Mouse (Mus musculus): Measurements from ENCODE around the gene Plac8. TPM values are rescaled to one million over a fixed set of nuclear protein-coding genes. Genes with fewer than 3 reads are reported as not detected.

Gene Plac8
- total RNA-seq, 2 experiments from 2014 or later: not detected

DNA sequence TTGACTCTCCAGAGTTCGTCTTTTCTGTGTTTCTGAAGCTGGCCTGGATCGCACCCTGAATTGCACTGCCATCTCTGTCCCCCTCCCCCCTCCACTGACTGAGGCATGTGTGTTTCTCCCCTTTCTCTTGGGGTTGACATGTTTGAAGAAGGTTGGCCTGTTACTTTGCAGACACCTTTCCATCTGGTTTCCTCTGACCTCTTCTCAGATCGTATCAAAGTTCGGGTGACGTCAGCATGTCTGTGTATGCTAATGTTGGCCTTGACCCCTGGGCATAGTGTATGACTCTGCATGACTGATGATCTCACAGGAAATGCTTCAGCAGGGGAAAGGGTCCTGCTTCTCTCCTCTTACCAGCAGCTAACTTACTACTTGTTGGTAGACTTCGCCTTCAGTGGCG lies 11.0 kb upstream of the Plac8 start:
- DNase-seq (ENCODE audit: extremely low spot score in 1 of 2, low spot score in 2 of 2): no peak
- intact Hi-C loops (cut with DNase I): no loop called here

DNA sequence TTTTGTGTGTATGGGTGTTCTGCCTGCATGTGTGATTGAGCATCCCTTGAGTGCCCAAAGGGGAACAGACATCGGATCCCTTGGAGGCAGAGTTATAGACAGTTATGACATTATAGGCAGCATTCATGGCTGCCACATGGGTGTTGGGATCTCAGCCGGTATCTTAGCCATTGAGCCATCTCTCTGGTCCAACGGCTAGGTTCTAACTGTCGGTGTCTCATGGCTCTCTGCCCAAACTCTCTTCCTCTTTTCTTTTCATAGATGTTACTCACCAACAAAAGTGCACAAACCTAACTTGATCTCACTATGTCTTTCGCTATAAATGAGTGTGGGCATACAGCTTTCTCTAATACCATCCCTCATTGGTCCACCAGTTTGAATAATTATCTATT lies 10.4 kb upstream of the Plac8 start:
- intact Hi-C loops (cut with DNase I): no loop called here
- DNase-seq (ENCODE audit: extremely low spot score in 1 of 2, low spot score in 2 of 2): no peak

DNA sequence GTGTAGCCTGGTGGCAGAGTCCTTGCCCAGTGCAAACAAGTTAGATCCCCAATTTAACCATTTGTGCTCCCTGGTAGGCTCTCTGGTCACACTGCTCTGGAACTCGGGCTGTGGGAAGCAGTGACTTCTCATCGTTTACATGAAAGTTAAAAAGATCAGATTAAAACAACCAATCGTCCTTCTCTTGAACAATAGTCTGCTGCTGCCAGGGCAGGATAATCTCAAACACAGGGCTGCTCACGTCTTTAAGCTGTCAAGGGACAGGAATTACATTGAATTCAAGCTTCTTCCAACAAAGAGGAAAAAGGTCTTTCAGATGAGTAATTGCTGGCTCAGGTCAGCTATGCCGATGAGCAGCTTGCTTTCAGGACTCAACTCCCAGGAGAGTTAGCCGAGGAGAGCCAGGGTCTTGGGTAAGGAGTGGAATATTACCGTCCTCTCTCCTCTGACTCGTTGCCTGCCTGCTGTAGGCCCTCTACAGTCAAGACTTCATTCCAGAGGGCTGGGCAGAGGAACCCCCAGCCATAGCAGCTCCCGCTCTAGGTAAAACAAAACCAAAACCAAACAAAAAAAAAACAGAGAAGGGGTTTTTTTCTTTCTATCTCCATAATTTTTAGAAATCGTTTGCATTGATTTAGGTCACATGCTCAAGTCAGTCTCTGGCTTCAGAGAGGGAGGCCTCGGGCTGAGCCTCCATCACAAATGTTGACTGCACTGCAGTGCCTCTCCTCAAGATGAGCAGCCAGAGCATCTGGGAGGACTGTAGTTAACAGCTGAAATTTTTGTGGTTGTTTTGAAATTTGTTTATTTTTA lies 9.8 kb upstream of the Plac8 start:
- intact Hi-C loops (cut with DNase I): no loop called here
- no peak for DNase-seq (ENCODE audit: extremely low spot score in 1 of 2, low spot score in 2 of 2)

DNA sequence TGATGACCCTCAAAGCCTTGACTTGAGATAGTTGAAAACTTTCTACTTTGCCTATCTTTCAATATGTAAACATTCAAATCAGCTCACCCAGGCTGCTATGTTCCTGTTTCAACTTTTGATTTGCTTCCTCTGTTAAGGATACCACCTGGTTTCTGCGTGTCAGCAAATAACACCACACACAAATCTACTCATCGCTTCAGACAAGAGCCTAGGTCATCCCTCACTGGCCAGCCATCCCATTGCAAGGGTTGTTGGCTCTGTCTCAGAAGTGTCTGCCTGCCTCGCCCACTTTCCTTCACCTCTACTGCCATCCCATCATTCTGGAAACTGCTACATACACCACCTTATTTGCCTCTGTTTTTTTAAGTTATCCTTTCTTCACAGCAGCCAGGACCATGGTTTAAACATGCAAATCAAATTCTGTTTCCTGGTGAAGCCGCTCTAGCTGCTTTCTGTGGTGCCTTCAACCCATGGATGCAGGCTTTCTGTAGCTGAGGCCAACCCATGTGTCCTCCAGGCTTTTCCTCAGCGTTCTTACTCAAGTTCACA lies 6.9 kb upstream of the Plac8 start:
- no peak for DNase-seq (ENCODE audit: extremely low spot score in 1 of 2, low spot score in 2 of 2)
- intact Hi-C loops (cut with DNase I): no loop called here

DNA sequence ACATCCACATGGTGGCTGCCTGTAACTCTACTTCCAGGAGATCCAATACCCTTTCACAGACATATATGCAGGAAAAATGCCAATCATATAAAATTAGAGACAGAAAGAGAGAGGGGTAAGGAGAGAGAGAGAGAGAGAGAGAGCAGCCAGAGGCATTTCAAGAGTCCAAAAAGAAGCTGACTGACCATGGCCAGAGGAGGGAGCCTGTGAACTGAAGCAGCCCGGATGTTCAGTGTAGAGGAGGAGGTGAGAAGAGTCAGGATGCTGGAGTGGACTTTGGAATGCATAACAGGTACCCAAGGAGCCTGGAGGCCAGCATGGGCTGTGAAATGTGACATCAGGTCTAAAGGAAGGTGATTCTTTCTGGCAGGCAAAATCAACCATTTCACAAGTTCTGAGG lies 2.7 kb upstream of the Plac8 start:
- intact Hi-C loops (cut with DNase I): no loop called here
- DNase-seq (ENCODE audit: extremely low spot score in 1 of 2, low spot score in 2 of 2): no peak

DNA sequence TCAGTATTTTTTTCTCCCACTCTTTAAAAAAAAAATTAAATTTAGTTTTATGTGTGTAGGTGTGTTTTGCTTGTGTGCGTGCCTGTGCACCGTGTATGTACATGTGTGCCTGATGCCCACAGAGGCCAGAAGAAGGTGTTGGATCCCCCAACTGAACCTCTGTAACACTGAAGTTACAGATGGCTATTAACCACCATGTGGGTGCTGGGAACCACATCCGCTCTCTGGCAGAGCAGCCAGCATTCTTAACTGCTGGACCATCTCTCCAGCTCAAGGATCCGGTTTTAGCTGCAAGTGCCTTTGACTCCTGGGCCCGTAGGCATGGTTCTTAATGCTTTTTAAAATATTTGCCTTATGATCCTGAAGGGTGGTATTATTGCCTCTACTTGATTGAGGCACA lies 1.2 kb upstream of the Plac8 start:
- intact Hi-C loops (cut with DNase I): no loop called here
- DNase-seq (ENCODE audit: extremely low spot score in 1 of 2, low spot score in 2 of 2): no peak

DNA sequence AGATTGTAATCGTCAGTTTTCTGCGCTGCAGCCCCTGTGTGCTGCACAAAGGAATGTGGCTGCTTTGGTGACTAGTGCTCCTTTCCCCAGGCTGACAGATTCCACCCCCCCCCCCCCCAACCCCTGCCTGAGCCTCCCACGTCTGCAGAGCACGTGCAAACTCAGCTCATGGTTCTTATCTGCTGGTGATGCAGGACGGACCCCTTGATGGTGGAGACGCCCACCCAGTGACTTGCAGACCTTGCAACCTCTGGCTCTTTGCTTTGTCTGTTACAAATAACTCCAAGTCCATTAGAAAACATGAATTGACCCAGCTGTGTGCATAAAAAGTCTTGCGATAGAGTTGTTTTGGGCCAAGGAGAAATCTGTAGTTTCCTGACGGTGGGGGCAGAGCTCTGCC lies 1.3 kb downstream of the Plac8 start:
- intact Hi-C loops (cut with DNase I): no loop called here
- DNase-seq (ENCODE audit: extremely low spot score in 1 of 2, low spot score in 2 of 2): no peak

DNA sequence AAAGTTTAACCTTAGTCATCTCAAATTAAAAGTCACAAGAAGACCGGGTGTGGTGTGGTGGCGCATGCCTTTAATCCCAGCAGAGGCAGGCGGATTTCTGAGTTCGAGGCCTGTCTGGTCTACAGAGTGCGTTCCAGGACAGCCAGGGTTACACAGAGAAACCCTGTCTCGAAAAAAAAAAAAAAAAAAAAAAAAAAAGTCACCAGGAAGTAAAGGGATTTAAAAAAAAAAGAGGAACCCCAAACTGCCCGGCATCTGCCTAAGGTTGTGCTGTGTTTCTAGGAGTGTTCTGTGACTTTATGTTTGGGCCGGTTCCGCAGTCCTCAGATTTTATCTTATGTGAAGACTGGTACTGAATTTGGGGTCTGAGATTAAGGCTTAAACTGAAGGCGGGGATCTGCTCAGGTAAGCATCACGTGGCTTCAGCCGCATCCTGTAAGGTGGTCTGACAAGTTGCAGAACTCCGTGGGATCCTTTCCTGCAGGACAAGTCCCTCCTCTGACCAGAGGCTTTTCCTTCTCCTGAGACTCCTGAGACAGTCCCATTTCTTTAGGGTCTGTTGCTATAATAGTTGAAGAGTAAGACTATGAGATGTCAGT lies 1.9 kb downstream of the Plac8 start:
- DNase-seq (ENCODE audit: extremely low spot score in 1 of 2, low spot score in 2 of 2): no peak
- intact Hi-C loops (cut with DNase I): no loop called here

DNA sequence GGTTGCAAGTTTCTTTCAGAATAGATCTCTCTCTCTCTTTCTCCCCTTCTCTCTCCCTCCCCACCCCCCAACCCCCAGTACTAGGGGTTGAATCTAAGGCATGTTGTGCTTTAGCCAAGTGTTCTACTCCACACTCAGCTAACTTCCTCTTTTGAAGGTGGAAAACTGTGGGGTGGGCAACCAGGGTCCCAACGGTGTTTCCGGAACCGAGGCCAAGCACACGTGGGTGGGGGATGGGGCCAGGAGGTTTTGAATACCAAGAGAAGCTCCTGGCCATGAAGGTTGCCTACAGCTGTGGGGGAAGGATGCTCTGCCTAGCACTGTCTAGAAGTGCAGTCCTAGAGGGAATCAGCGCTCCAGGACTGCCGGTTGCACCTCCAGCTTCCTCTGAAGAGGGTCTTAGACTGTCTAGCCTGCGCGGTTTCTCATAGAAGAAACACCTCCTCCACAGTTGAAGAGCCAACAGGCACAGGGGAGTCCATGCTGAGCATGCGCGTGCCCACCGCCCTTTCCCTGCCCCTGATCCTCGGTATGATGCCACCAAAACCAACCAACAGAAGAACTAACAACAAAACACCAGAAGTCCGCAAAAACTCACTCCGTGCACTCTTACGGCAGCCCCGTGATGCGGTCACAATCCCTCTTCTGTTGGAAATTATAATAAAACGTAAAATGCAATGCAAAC lies 2.7 kb downstream of the Plac8 start:
- intact Hi-C loops (cut with DNase I): no loop called here
- no peak for DNase-seq (ENCODE audit: extremely low spot score in 1 of 2, low spot score in 2 of 2)

DNA sequence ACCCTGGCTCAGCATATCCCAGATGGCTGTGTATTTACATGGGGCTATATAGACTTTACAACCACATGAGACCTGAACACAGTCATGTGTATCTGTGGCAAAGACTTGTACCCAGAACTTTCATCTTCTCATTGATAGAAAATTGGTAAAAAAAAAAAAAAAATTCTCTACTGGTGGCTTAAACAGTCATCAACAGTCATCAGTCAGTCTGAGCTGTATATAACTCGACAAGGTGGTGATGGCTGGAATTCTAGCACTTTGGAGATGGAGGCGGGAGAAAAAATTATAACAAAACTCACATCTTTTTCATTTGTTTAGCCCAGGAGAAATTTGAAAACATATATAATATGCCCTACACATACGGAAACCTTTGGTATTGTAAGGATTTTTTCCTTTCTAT lies 3.2 kb downstream of the Plac8 start:
- intact Hi-C loops (cut with DNase I): no loop called here
- no peak for DNase-seq (ENCODE audit: extremely low spot score in 1 of 2, low spot score in 2 of 2)

DNA sequence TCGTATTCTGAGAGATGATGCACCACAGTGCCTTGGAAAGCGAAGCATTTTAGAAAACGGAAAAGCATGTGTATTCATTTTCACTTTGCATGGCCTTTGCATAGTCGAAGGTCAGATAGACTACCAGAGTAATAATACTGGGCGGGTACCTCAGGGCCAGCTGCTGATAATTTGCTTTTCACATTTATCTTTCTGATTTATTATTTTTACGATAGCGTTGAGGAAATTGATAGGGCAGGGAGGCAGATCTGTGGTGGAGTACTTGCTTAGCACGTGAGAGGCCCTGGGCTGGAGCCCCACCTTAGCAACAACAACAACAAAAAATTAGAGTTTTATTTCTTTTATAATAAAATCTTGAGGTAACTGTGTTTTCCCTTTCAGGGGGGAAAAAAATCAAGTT lies 3.9 kb downstream of the Plac8 start:
- DNase-seq (ENCODE audit: extremely low spot score in 1 of 2, low spot score in 2 of 2): no peak
- intact Hi-C loops (cut with DNase I): no loop called here

DNA sequence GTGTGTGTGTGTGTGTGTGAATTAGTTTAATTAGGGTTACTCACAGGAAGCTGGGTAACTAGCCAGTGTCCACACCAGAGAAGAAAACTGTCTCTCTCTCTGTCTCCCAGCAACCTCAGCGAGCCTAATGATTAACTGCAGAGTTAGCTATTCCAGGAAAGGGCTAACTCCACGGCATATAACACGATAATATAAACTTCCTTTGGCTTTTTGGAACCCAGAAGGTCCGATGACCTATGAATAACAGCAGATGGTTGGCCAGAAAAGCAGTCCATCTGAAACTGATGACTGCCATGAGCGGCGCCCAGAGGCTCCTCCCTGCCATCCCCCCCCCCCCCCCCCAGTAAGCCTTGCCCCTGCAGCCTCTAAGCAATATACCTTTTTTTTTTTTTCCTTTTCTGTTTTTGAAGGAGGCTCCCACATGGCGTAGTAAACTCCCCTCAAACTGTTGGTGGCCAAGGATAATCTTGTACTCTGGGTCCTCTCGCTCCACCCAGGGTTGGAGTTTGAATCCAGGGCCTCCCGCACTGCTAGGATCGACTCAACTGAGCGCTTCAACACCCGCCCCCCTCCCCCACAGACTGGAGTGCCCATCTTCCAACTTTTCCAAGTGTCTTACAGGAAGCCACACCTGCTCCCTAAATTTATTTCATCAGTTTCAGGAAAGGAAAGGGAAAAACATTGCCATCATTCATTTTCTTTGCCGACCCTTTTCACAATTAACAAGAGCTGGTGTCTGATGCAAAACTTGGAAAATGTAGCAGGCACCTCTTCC lies 4.6 kb downstream of the Plac8 start:
- intact Hi-C loops (cut with DNase I): no loop called here
- DNase-seq (ENCODE audit: extremely low spot score in 1 of 2, low spot score in 2 of 2): no peak

DNA sequence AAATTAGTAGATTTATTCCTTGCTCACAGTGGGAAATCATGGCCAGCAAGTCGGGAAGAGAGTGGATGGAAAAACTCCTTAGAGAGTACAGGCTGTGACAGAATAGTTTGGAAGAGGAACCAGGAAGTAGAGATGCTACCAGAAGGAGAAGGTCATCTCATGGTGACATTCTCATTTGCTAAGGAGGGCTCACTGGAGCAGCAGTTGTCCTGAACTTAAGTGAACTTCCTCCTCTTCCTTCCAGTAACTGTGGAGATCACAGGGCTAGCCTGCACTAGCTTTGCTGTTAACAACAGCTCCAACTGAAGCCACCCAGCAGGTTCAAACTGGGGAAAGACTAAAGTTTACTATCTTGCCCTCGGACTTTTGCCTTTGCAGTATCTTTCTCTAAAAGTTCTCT lies 5.2 kb downstream of the Plac8 start:
- intact Hi-C loops (cut with DNase I): no loop called here
- DNase-seq (ENCODE audit: extremely low spot score in 1 of 2, low spot score in 2 of 2): no peak

DNA sequence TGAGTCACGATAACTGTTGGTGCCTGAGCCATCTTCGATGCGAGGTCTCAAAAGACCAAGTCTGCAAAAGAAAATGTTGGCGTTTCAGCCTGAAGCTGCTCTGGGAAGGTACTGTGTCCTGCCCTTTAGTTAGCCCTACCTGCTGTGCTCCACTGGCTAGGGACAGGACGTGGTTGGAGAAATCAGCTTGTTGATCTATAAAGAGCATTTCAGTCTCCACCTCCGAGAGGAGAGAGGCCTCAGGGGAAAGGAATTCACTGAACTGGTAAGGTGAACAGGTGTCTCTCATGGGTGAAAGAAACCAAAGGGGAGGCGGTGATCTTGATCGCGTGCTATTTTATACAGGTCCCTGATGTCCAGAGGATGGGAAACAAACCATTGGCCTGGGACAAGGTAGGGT lies 9.3 kb downstream of the Plac8 start:
- intact Hi-C loops (cut with DNase I): no loop called here
- DNase-seq (ENCODE audit: extremely low spot score in 1 of 2, low spot score in 2 of 2): no peak

DNA sequence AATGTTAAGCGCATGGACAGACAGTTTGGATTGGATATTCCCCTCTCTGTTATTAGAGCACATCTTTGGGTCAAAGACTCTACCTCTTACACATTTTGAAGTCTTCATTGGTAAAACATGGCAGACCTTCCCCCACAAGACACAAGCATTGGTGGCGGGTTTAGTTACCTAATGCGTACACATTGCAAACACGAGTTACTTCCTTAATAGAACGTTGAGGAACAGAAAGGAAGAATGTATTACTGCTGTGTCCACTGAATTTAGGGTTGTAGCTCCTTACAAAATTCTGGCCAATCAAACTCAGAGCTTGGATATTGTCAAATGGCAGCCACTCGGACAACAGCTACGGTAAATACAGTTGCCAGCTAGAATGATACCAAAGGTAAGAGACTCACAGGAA lies 12.7 kb downstream of the Plac8 start:
- no peak for DNase-seq (ENCODE audit: extremely low spot score in 1 of 2, low spot score in 2 of 2)
- intact Hi-C loops (cut with DNase I): no loop called here

DNA sequence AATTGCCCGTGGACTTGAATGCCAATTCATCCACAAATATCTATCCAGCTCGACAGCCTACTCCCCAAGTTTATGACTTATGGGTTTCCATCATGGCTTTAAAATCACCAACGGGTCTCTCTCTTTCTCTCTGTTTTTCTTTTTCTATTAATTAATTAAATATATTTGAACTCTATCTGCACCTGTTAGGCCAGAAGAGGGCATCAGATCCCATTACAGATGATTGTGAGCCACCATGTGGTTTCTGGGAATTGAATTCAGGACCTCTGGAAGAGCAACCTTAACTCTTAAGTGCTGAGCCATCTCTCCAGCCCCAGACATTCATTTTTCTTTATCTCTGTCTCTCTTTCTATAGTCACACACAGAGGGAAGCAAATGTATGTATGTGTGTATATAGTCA lies 13.3 kb downstream of the Plac8 start:
- DNase-seq (ENCODE audit: extremely low spot score in 1 of 2, low spot score in 2 of 2): no peak
- intact Hi-C loops (cut with DNase I): no loop called here

DNA sequence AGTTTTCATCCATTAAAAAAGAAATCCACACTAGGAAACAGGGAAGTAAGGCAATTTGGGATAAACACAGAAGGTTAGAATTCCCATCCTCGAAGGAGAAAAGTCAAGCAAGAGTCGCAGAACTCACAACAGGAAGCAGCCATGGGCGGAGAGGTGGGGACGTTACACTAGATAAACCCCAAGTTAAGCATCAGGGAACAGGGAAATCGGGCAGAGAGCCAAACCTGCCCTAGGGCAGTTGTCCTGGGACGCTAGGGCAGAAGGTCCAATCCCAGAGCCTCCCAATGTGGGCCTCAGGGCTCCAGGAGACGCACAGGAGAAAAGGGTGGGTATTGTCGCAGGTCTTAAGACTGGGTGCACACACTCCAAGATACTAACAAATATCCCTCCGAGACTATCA lies 14.5 kb downstream of the Plac8 start:
- DNase-seq (ENCODE audit: extremely low spot score in 1 of 2, low spot score in 2 of 2): no peak
- intact Hi-C loops (cut with DNase I): no loop called here

DNA sequence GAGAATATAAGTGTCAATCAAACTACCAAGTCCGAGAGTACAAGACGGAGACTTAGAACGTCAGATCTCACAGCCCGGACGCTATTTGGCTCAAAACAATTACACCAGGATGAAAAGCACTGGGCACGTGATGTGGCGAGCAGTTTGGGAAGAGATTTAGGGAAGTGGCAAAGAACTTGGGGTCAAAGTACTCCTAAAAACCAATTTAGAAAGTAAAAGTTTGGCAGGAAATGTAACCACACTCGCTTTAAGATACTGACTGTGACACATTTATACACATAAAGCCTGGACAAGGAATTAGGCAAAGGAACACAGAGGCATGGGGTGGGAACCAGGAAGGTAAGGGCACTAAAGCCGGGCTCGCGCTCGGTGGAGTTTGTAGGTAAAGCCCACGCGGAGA lies 15.0 kb downstream of the Plac8 start:
- no peak for DNase-seq (ENCODE audit: extremely low spot score in 1 of 2, low spot score in 2 of 2)
- intact Hi-C loops (cut with DNase I): no loop called here

DNA sequence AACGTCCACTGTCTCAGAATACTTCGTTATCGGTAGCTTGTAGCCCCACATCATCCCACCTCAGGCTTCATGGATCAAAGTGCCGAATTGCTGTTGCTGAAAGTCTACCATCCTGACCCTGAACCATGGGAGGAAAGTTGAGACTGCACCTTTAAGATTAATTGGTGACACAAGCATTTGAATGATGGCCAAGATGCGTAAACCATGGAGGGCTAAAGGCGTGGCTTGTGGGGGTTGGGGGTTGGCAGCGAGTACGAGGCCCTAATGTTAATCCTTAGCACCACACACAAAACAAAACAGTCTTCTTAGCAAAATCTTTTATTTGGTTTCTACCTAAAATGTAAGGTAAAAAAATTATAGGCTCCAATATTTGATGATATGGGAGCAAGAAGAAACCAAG lies 18.6 kb downstream of the Plac8 start:
- intact Hi-C loops (cut with DNase I): no loop called here
- DNase-seq (ENCODE audit: extremely low spot score in 1 of 2, low spot score in 2 of 2): no peak
